19 mouse cellular contexts compared by ENCODE assay signal in genomic region chr19:10082105-10082504, GRCm38 (mm10). TPM values are rescaled to one million over a fixed set of nuclear protein-coding genes. Genes with fewer than 3 reads are reported as not detected.
A peak's percentile ranks its signal among the peaks of the same experiment; 100 is the strongest.
DNase-seq lines count a peak whose midpoint lies in the region; ATAC-seq and TF ChIP-seq lines count a peak whose summit lies in the region.
"Had no signal": no experiment of that assay in that cellular context is flagged by ENCODE, and none has a peak within 500 bp of the region (broad histone marks: within the 10 kb centered on the region; RNA-seq: fewer than 3 reads in every experiment).

No protein-coding gene starts in this region.

- H3K4me3 ChIP-seq in liver, adult 2 months (ENCODE audit: insufficient read depth, low read depth, low read length): no peak overlapping the region
- H3K4me3 ChIP-seq in heart, embryonic 14.5 days (ENCODE audit: control insufficient read depth in 1 of 2, insufficient read depth in 1 of 2, low read depth in 1 of 2, low read length in 2 of 2): no peak overlapping the region
- H3K4me3 ChIP-seq in liver, embryonic 11.5 days (ENCODE audit: low read depth, low read length): no peak overlapping the region
- H3K4me3 ChIP-seq in intestine, embryonic 15.5 days (replicated peaks): no peak overlapping the region
- H3K4me3 ChIP-seq: embryonic facial prominence, embryonic 12.5 days; forebrain, embryonic 12.5 days; midbrain, embryonic 15.5 days; neural tube, embryonic 12.5 days had no signal

- no peaks in the 10 kb centered on the region for H3K27me3 ChIP-seq in liver, adult 2 months (ENCODE audit: control insufficient read depth, insufficient read depth, low read length)
- no peaks in the 10 kb centered on the region for H3K27me3 ChIP-seq in heart, embryonic 14.5 days (ENCODE audit: control insufficient read depth, insufficient read depth, low read length)
- H3K27me3 ChIP-seq in liver, embryonic 11.5 days (replicated peaks; ENCODE audit: control insufficient read depth, insufficient read depth, low read length): no peaks in the 10 kb centered on the region
- H3K27me3 ChIP-seq in intestine, embryonic 15.5 days (replicated peaks): no peaks in the 10 kb centered on the region
- H3K27me3 ChIP-seq: embryonic facial prominence, embryonic 12.5 days; forebrain, embryonic 12.5 days; midbrain, embryonic 15.5 days; neural tube, embryonic 12.5 days had no signal

- 68% methylated on average over 3 of the region's 3 CpGs for WGBS in liver, adult 2 months
- WGBS in heart, embryonic 14.5 days: 50% methylated on average over 3 of the region's 3 CpGs
- 55% methylated on average over 3 of the region's 3 CpGs for WGBS in liver, embryonic 11.5 days
- 80% methylated on average over 3 of the region's 3 CpGs for WGBS in intestine, embryonic 15.5 days

- H3K4me2 ChIP-seq in heart, embryonic 14.5 days (ENCODE audit: low read length): no peak overlapping the region
- no peak overlapping the region for H3K4me2 ChIP-seq in liver, embryonic 11.5 days
- H3K4me2 ChIP-seq in intestine, embryonic 15.5 days (replicated peaks): no peak overlapping the region
- H3K4me2 ChIP-seq: embryonic facial prominence, embryonic 12.5 days; forebrain, embryonic 12.5 days; lung, embryonic 14.5 days; midbrain, embryonic 15.5 days; neural tube, embryonic 12.5 days had no signal

- peaks cover 3% of the 10 kb centered on the region; the same call in 1 of the 2 replicates for H3K79me2 ChIP-seq in liver, adult 2 months (ENCODE audit: control insufficient read depth, insufficient read depth, low read length)

- no peak for TF ChIP-seq CTCF in liver, adult 2 months (IDR thresholded peaks at IDR 0.05; ENCODE audit: low read depth, low read length)

- TF ChIP-seq POLR2A in liver, adult 2 months (IDR thresholded peaks at IDR 0.05; ENCODE audit: extremely low read depth, insufficient read depth, low read length): no peak

- peak overlapping the region; percentile 30 for H3K27ac ChIP-seq in liver, adult 2 months (replicated peaks; ENCODE audit: insufficient read depth, low read depth, low read length)
- peak overlapping the region; percentile 47 to 61; a peak in 3 of 4 replicates for H3K27ac ChIP-seq in heart, embryonic 14.5 days (replicated peaks in 1 of 2; ENCODE audit: control insufficient read depth in 1 of 2, insufficient read depth in 1 of 2, low read depth in 2 of 2, low read length in 2 of 2)
- 0 out of 2 replicates have a peak overlapping the region, but pooled peaks have one; percentile 17 for H3K27ac ChIP-seq in liver, embryonic 11.5 days (ENCODE audit: low read depth, low read length)
- no peak overlapping the region for H3K27ac ChIP-seq in intestine, embryonic 15.5 days
- H3K27ac ChIP-seq: embryonic facial prominence, embryonic 12.5 days; forebrain, embryonic 12.5 days; hindbrain, postnatal 0 days; midbrain, embryonic 15.5 days; neural tube, embryonic 12.5 days had no signal

- H3K36me3 ChIP-seq in liver, adult 2 months (ENCODE audit: control insufficient read depth, insufficient read depth, low read length): peaks cover 93% of the 10 kb centered on the region
- H3K36me3 ChIP-seq in heart, embryonic 14.5 days (ENCODE audit: control insufficient read depth, insufficient read depth, low read length): peaks cover 90% of the 10 kb centered on the region
- H3K36me3 ChIP-seq in liver, embryonic 11.5 days (ENCODE audit: control insufficient read depth, insufficient read depth, low read length): peaks cover 52% of the 10 kb centered on the region
- H3K36me3 ChIP-seq in intestine, embryonic 15.5 days: peaks cover 47% of the 10 kb centered on the region

- H3K9me3 ChIP-seq in heart, embryonic 14.5 days (ENCODE audit: control insufficient read depth, low read length): no peaks in the 10 kb centered on the region
- H3K9me3 ChIP-seq in liver, embryonic 11.5 days (ENCODE audit: control insufficient read depth, low read length): no peaks in the 10 kb centered on the region
- H3K9me3 ChIP-seq in intestine, embryonic 15.5 days: no peaks in the 10 kb centered on the region
- H3K9me3 ChIP-seq: embryonic facial prominence, embryonic 12.5 days; forebrain, embryonic 12.5 days; midbrain, embryonic 15.5 days; neural tube, embryonic 12.5 days had no signal

- no peak for DNase-seq in liver, adult 2 months (ENCODE audit: extremely low read depth, low read depth, low spot score)
- no peak for DNase-seq in liver
- DNase-seq in liver, embryonic 11.5 days (ENCODE audit: low spot score): no peak
- no peak for DNase-seq in spleen, postnatal 10 days (ENCODE audit: low spot score in 2 of 2)
- no peak for DNase-seq in frontal cortex, postnatal 10 days (ENCODE audit: low spot score in 2 of 2)
- DNase-seq: adrenal gland, adult 2 months; cerebellum, adult 11-12 months; cerebellum, postnatal 14 days; kidney, postnatal 4 days; lung, embryonic 14.5 days; thymus, postnatal 14 days had no signal

- peak; percentile 54 for ATAC-seq in heart, embryonic 14.5 days (ENCODE audit: insufficient number of reproducible peaks, insufficient read depth, low FRiP score, low read depth)
- ATAC-seq in liver, embryonic 11.5 days (replicated peaks; ENCODE audit: low FRiP score): no peak
- ATAC-seq in intestine, embryonic 15.5 days: no peak
- ATAC-seq: hindbrain, postnatal 0 days; intestine, postnatal 0 days; midbrain, embryonic 15.5 days had no signal

- no peak overlapping the region for H3K9ac ChIP-seq in liver, adult 2 months (ENCODE audit: low read depth, low read length)
- H3K9ac ChIP-seq in heart, embryonic 14.5 days (ENCODE audit: low read length): no peak overlapping the region
- H3K9ac ChIP-seq in liver, embryonic 11.5 days (ENCODE audit: low read depth, low read length): no peak overlapping the region
- H3K9ac ChIP-seq in intestine, embryonic 15.5 days: no peak overlapping the region
- H3K9ac ChIP-seq: embryonic facial prominence, embryonic 12.5 days; forebrain, embryonic 12.5 days; lung, embryonic 14.5 days; midbrain, embryonic 15.5 days; neural tube, embryonic 12.5 days had no signal

- H3K4me1 ChIP-seq in liver, adult 2 months (ENCODE audit: control insufficient read depth, insufficient read depth, low read length): peaks cover 13% of the 10 kb centered on the region
- H3K4me1 ChIP-seq in heart, embryonic 14.5 days (ENCODE audit: control insufficient read depth in 2 of 2, insufficient read depth in 2 of 2, low read length in 2 of 2): peaks cover 0 to 3% of the 10 kb centered on the region in 2 experiments; a peak in 1 of 4 replicates
- H3K4me1 ChIP-seq in liver, embryonic 11.5 days (replicated peaks; ENCODE audit: control insufficient read depth, insufficient read depth, low read length): peaks cover 2% of the 10 kb centered on the region; the same call in 1 of the 2 replicates
- H3K4me1 ChIP-seq in intestine, embryonic 15.5 days (replicated peaks): no peaks in the 10 kb centered on the region
- H3K4me1 ChIP-seq: embryonic facial prominence, embryonic 12.5 days; forebrain, embryonic 12.5 days; midbrain, embryonic 15.5 days; neural tube, embryonic 12.5 days had no signal

RNA-seq across cellular contexts. Expression of gene Fads2, which starts 19.4 kb away (rescaled TPM):
- 284 and 293 TPM in 2 replicates for total RNA-seq in liver, adult 2 months (2014; rRNA removed)
- 586 and 618 TPM in 2 replicates for polyA plus RNA-seq in liver, adult 2 months (2012; rRNA removed)
- 11.4 and 15.0 TPM in 2 replicates for polyA plus RNA-seq in heart, embryonic 14.5 days (2014; fragmentation: Nextera tagmentation; extraction: Ambion mirVana)
- 48.8 and 54.3 TPM in 2 replicates for polyA plus RNA-seq in liver, embryonic 11.5 days (2014; fragmentation: Nextera tagmentation; extraction: Ambion mirVana)
- 194 and 205 TPM in 2 replicates for polyA plus RNA-seq in intestine, embryonic 15.5 days (2015; fragmentation: Nextera tagmentation; extraction: Ambion mirVana)

RNA-seq across cellular contexts. Expression of gene Fads3, which starts 40.7 kb away (rescaled TPM):
- 1.4 and 2.8 TPM in 2 replicates for total RNA-seq in liver, adult 2 months (2014; rRNA removed)
- polyA plus RNA-seq in liver, adult 2 months (2012; rRNA removed): 4.8 TPM in 2 replicates
- 25.3 and 32.5 TPM in 2 replicates for polyA plus RNA-seq in heart, embryonic 14.5 days (2014; fragmentation: Nextera tagmentation; extraction: Ambion mirVana)
- polyA plus RNA-seq in liver, embryonic 11.5 days (2014; fragmentation: Nextera tagmentation; extraction: Ambion mirVana): 7.2 and 7.3 TPM in 2 replicates
- polyA plus RNA-seq in intestine, embryonic 15.5 days (2015; fragmentation: Nextera tagmentation; extraction: Ambion mirVana): 15.1 and 16.3 TPM in 2 replicates
